In genomic region chr2:173050604-173051382, GRCm38 (mm10) we compare ENCODE assay signal across 9 mouse cellular contexts. TPM values are rescaled to one million over a fixed set of nuclear protein-coding genes. Genes with fewer than 3 reads are reported as not detected.
DNase-seq lines count a peak whose midpoint lies in the region; ATAC-seq lines count a peak whose summit lies in the region.
"Had no signal": no experiment of that assay in that cellular context is flagged by ENCODE, and none has a peak within 500 bp of the region (broad histone marks: within the 10 kb centered on the region; RNA-seq: fewer than 3 reads in every experiment).

No protein-coding gene starts in this region.

- 0 out of 2 replicates have a peak, but pooled peaks cover 4% of the 10 kb centered on the region for H3K4me1 ChIP-seq in midbrain, embryonic 14.5 days (ENCODE audit: control insufficient read depth, insufficient read depth, low read length)
- no peaks in the 10 kb centered on the region for H3K4me1 ChIP-seq in midbrain, embryonic 16.5 days (ENCODE audit: control insufficient read depth, insufficient read depth, low read length)
- peaks cover 38% of the 10 kb centered on the region for H3K4me1 ChIP-seq in liver, embryonic 16.5 days (ENCODE audit: control insufficient read depth, low read depth, low read length)
- H3K4me1 ChIP-seq: hindbrain, embryonic 15.5 days had no signal

- peak; percentile 40 for DNase-seq in embryo, embryonic 10 days (ENCODE audit: low spot score)
- no peak for DNase-seq in embryo, embryonic 9.5 days (ENCODE audit: extremely low spot score)
- DNase-seq in midbrain, embryonic 14.5 days = peak; percentile 12
- peak; percentile 58 for DNase-seq in embryo, embryonic 11 days
- DNase-seq in kidney, adult 9 months = no peak
- DNase-seq in urinary bladder, postnatal 10 days (ENCODE audit: low spot score) = no peak

- H3K4me3 ChIP-seq in midbrain, embryonic 14.5 days (replicated peaks; ENCODE audit: low read depth, low read length) = no peak overlapping the region
- no peak overlapping the region for H3K4me3 ChIP-seq in midbrain, embryonic 16.5 days (ENCODE audit: low read depth, low read length)
- no peak overlapping the region for H3K4me3 ChIP-seq in liver, embryonic 16.5 days (ENCODE audit: low read depth, low read length)
- H3K4me3 ChIP-seq: hindbrain, embryonic 15.5 days had no signal

- H3K9me3 ChIP-seq in midbrain, embryonic 14.5 days (ENCODE audit: control insufficient read depth, low read length) = no peaks in the 10 kb centered on the region
- no peaks in the 10 kb centered on the region for H3K9me3 ChIP-seq in midbrain, embryonic 16.5 days (replicated peaks; ENCODE audit: control insufficient read depth, low read length, poor library complexity, severe bottlenecking)
- no peaks in the 10 kb centered on the region for H3K9me3 ChIP-seq in liver, embryonic 16.5 days (replicated peaks; ENCODE audit: control insufficient read depth, low read length)
- H3K9me3 ChIP-seq: hindbrain, embryonic 15.5 days had no signal

- no peak overlapping the region for H3K9ac ChIP-seq in midbrain, embryonic 14.5 days (replicated peaks; ENCODE audit: low read length)
- no peak overlapping the region for H3K9ac ChIP-seq in midbrain, embryonic 16.5 days (ENCODE audit: low read depth, low read length)
- peak overlapping the region; percentile 17; the same call in 1 of the 2 replicates for H3K9ac ChIP-seq in liver, embryonic 16.5 days (ENCODE audit: low read depth, low read length)
- H3K9ac ChIP-seq: hindbrain, embryonic 15.5 days had no signal

- H3K36me3 ChIP-seq in midbrain, embryonic 14.5 days (ENCODE audit: control insufficient read depth, insufficient read depth, low read length) = no peaks in the 10 kb centered on the region
- no peaks in the 10 kb centered on the region for H3K36me3 ChIP-seq in midbrain, embryonic 16.5 days (ENCODE audit: control insufficient read depth, insufficient read depth, low read length)
- H3K36me3 ChIP-seq in liver, embryonic 16.5 days (ENCODE audit: control insufficient read depth, insufficient read depth) = no peaks in the 10 kb centered on the region
- H3K36me3 ChIP-seq: hindbrain, embryonic 15.5 days had no signal

- WGBS in midbrain, embryonic 14.5 days = 21% methylated on average over 8 of the region's 8 CpGs
- 32% methylated on average over 8 of the region's 8 CpGs for WGBS in midbrain, embryonic 16.5 days
- WGBS in liver, embryonic 16.5 days (ENCODE audit: insufficient replicate concordance) = 48% methylated on average over 8 of the region's 8 CpGs

- H3K4me2 ChIP-seq in midbrain, embryonic 14.5 days (ENCODE audit: low read length) = no peak overlapping the region
- H3K4me2 ChIP-seq in midbrain, embryonic 16.5 days (ENCODE audit: low read length) = no peak overlapping the region
- no peak overlapping the region for H3K4me2 ChIP-seq in liver, embryonic 16.5 days (ENCODE audit: low read depth, low read length)
- H3K4me2 ChIP-seq: hindbrain, embryonic 15.5 days had no signal

- no peak for ATAC-seq in midbrain, embryonic 14.5 days (ENCODE audit: low FRiP score, low TSS enrichment)
- no peak for ATAC-seq in midbrain, embryonic 16.5 days
- ATAC-seq in liver, embryonic 16.5 days (ENCODE audit: low read depth) = peak; percentile 47

- H3K27ac ChIP-seq in midbrain, embryonic 14.5 days (replicated peaks; ENCODE audit: low read depth, low read length) = no peak overlapping the region
- no peak overlapping the region for H3K27ac ChIP-seq in midbrain, embryonic 16.5 days (ENCODE audit: low read length)
- H3K27ac ChIP-seq in liver, embryonic 16.5 days (ENCODE audit: low read length) = peak overlapping the region; percentile 57
- H3K27ac ChIP-seq: hindbrain, embryonic 15.5 days had no signal

- H3K27me3 ChIP-seq in midbrain, embryonic 14.5 days (ENCODE audit: control insufficient read depth, insufficient read depth, low read length) = no peaks in the 10 kb centered on the region
- no peaks in the 10 kb centered on the region for H3K27me3 ChIP-seq in midbrain, embryonic 16.5 days (ENCODE audit: control insufficient read depth, insufficient read depth, low read depth, low read length)
- H3K27me3 ChIP-seq in liver, embryonic 16.5 days (ENCODE audit: control insufficient read depth, insufficient read depth, low read depth, low read length) = no peaks in the 10 kb centered on the region
- H3K27me3 ChIP-seq: hindbrain, embryonic 15.5 days had no signal

RNA-seq across cellular contexts. Expression of gene Rbm38, which starts 30.5 kb away (rescaled TPM):
- polyA plus RNA-seq in midbrain, embryonic 14.5 days (2014; fragmentation: Nextera tagmentation; extraction: Ambion mirVana) = 17.1 and 18.8 TPM in 2 replicates
- polyA plus RNA-seq in midbrain, embryonic 16.5 days (2015; fragmentation: Nextera tagmentation; extraction: Ambion mirVana) = 9.9 and 12.9 TPM in 2 replicates
- polyA plus RNA-seq in liver, embryonic 16.5 days (2015; fragmentation: Nextera tagmentation; extraction: Ambion mirVana) = 279 and 350 TPM in 2 replicates

RNA-seq across cellular contexts. Expression of gene Rae1, which starts 50.9 kb away (rescaled TPM):
- polyA plus RNA-seq in midbrain, embryonic 14.5 days (2014; fragmentation: Nextera tagmentation; extraction: Ambion mirVana) = 115 and 127 TPM in 2 replicates
- 115 and 118 TPM in 2 replicates for polyA plus RNA-seq in midbrain, embryonic 16.5 days (2015; fragmentation: Nextera tagmentation; extraction: Ambion mirVana)
- polyA plus RNA-seq in liver, embryonic 16.5 days (2015; fragmentation: Nextera tagmentation; extraction: Ambion mirVana) = 55.2 and 56.6 TPM in 2 replicates

Comparison
In these comparisons a context has a peak if more than half of its experiments do, and no peak if none do; other contexts are left out.
1. DNase-seq: peak in embryo, embryonic 10 days (single experiment), midbrain, embryonic 14.5 days (single experiment) and embryo, embryonic 11 days (single experiment); none in embryo, embryonic 9.5 days (single experiment), kidney, adult 9 months (single experiment) and urinary bladder, postnatal 10 days (single experiment).
2. RNA of gene Rbm38, which starts 30.5 kb away (polyA plus RNA-seq): 279 to 350 TPM in liver, embryonic 16.5 days; 17.1 to 18.8 TPM in midbrain, embryonic 14.5 days and 9.9 to 12.9 TPM in midbrain, embryonic 16.5 days; every median in the first group is over 10 times any median in the second.